9 mouse cellular contexts compared by ENCODE assay signal in the genomic region with DNA sequence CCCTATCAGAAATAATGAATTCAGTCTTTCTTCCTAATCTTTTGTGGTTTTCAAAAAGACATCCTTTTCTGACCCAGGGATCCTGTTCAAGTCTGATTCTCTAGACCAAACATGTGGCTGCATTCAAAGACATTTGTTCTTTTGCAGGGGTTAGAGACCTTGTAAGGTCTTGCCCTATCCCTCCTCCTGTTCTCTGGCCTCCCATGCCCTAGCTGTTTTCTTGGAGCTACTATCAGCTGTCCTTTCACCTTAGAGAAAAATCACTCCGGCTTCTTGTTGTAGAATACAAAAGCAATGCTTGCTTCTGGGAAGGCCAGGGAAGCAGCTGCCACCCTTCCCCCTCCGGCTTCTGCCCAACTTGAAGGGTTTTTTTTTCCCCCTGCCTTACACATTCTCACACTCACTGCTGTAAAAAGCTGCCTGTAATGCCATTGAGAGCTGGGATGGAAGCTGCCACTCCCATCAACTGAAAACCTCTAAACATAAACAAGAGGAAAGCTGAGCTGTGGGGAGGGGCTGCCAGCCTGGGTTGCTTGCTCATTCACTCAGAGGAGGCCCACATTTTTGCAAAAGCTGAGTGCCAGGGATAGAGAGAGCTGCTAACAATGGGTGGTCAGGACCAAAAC.
DNase-seq lines count a peak whose midpoint lies in the region; ATAC-seq lines count a peak whose summit lies in the region.
"Had no signal": no experiment of that assay in that cellular context is flagged by ENCODE, and none has a peak within 500 bp of the region (broad histone marks: within the 10 kb centered on the region; RNA-seq: fewer than 3 reads in every experiment).

No protein-coding gene starts in this region.

- no peak for DNase-seq in heart, embryonic 10.5 days (ENCODE audit: low spot score)
- DNase-seq in heart, postnatal 4 days, result no peak
- DNase-seq in embryo, embryonic 11 days, result peak; percentile 59
- peak; percentile 35 for DNase-seq in forelimb bud, embryonic 11.5 days (ENCODE audit: low read depth, low spot score)
- DNase-seq in c-Kit-positive CD71-positive TER-119-positive erythroid progenitor cells, embryonic 14.5 days (ENCODE audit: low spot score), result no peak
- no peak for DNase-seq in adipocyte (ENCODE audit: low spot score)

- no peak overlapping the region for H3K9ac ChIP-seq in midbrain, embryonic 13.5 days (replicated peaks)
- H3K9ac ChIP-seq: heart, embryonic 15.5 days had no signal

- peak; percentile 86 for ATAC-seq in midbrain, embryonic 13.5 days
- no peak for ATAC-seq in frontal cortex, adult (ENCODE audit: low TSS enrichment)

- no peak overlapping the region for H3K4me2 ChIP-seq in midbrain, embryonic 13.5 days (replicated peaks)
- H3K4me2 ChIP-seq: heart, embryonic 15.5 days had no signal

- no peaks in the 10 kb centered on the region for H3K36me3 ChIP-seq in heart, embryonic 10.5 days
- no peaks in the 10 kb centered on the region for H3K36me3 ChIP-seq in midbrain, embryonic 13.5 days
- H3K36me3 ChIP-seq: heart, embryonic 15.5 days had no signal

- WGBS in heart, embryonic 10.5 days, result 42% methylated on average over 2 of the region's 2 CpGs
- WGBS in midbrain, embryonic 13.5 days, result 27% methylated on average over 2 of the region's 2 CpGs

- H3K27me3 ChIP-seq in heart, embryonic 10.5 days (ENCODE audit: insufficient read depth, poor library complexity, severe bottlenecking), result peaks cover 31% of the 10 kb centered on the region; the same call in 1 of the 2 replicates
- peaks cover 63% of the 10 kb centered on the region; the same call in 1 of the 2 replicates for H3K27me3 ChIP-seq in midbrain, embryonic 13.5 days
- H3K27me3 ChIP-seq: heart, embryonic 15.5 days had no signal

- no peaks in the 10 kb centered on the region for H3K4me1 ChIP-seq in heart, embryonic 10.5 days
- H3K4me1 ChIP-seq in midbrain, embryonic 13.5 days (replicated peaks), result peaks cover 15% of the 10 kb centered on the region
- H3K4me1 ChIP-seq: heart, embryonic 15.5 days had no signal

- H3K9me3 ChIP-seq in heart, embryonic 10.5 days, result no peaks in the 10 kb centered on the region
- H3K9me3 ChIP-seq in midbrain, embryonic 13.5 days, result no peaks in the 10 kb centered on the region
- H3K9me3 ChIP-seq: heart, embryonic 15.5 days had no signal

- 0 out of 2 replicates have a peak overlapping the region, but pooled peaks have one; percentile 10 for H3K27ac ChIP-seq in heart, embryonic 10.5 days
- H3K27ac ChIP-seq in midbrain, embryonic 13.5 days, result peak overlapping the region; percentile 73
- H3K27ac ChIP-seq: heart, embryonic 15.5 days had no signal

- no peak overlapping the region for H3K4me3 ChIP-seq in heart, embryonic 10.5 days
- no peak overlapping the region for H3K4me3 ChIP-seq in midbrain, embryonic 13.5 days (replicated peaks)
- H3K4me3 ChIP-seq: heart, embryonic 15.5 days had no signal

Comparison
In these comparisons a context has a peak if more than half of its experiments do, and no peak if none do; other contexts are left out.
1. DNase-seq: peak in embryo, embryonic 11 days (single experiment) and forelimb bud, embryonic 11.5 days (single experiment); none in heart, embryonic 10.5 days (single experiment), heart, postnatal 4 days (single experiment), c-Kit-positive CD71-positive TER-119-positive erythroid progenitor cells, embryonic 14.5 days (single experiment) and adipocyte (single experiment).